Mouse (Mus musculus) MEL (cell line): ENCODE measurements around the gene Rpl26. TPM values are rescaled to one million over a fixed set of nuclear protein-coding genes. Genes with fewer than 3 reads are reported as not detected.

Source experiments
- DNase-seq: peaks from one replicate; pipeline ENCODE4 v3.0.0; 2011; ENCODE audit warnings: low read depth, low spot score
- H3K27ac ChIP-seq: 2 replicates; pipeline ENCODE4 v1.5.1; 2012; ENCODE audit warnings: low read depth, mild to moderate bottlenecking, control low read depth, low read length, moderate library complexity; ENCODE audit not compliant: control insufficient read depth
- H3K27me3 ChIP-seq, 2 experiments: fragments of 150-350 bp in 1 of 2; sonication (generic) in 1 of 2; 2 replicates each; pipeline ENCODE4 v1.6.1; 2012; ENCODE audit warnings: low read length in 2 of 2, mild to moderate bottlenecking in 2 of 2, improper control_type of control experiment in 1 of 2, moderate library complexity in 1 of 2; ENCODE audit not compliant: insufficient read depth in 2 of 2, control insufficient read depth in 1 of 2
- H3K36me3 ChIP-seq, 2 experiments: 2 replicates each; pipeline ENCODE4 v1.6.1; 2012 to 2014; ENCODE audit warnings: low read length in 2 of 2, improper control_type of control experiment in 1 of 2, inconsistent platforms in 1 of 2, mild to moderate bottlenecking in 1 of 2; ENCODE audit not compliant: insufficient read depth in 2 of 2, control insufficient read depth in 1 of 2
- H3K4me1 ChIP-seq, 2 experiments: fragments of 150-350 bp in 1 of 2; sonication (generic) in 1 of 2; 2 replicates each; pipeline ENCODE4 v1.6.1; 2012; ENCODE audit warnings: low read length in 2 of 2, improper control_type of control experiment in 1 of 2, mild to moderate bottlenecking in 1 of 2; ENCODE audit not compliant: insufficient read depth in 2 of 2, control insufficient read depth in 1 of 2
- H3K4me3 ChIP-seq, 2 experiments: fragments of 150-350 bp in 1 of 2; sonication (generic) in 1 of 2; 2 replicates each; pipeline ENCODE4 v1.5.1; 2012; ENCODE audit warnings: low read depth in 2 of 2, low read length in 2 of 2, mild to moderate bottlenecking in 2 of 2, moderate library complexity in 2 of 2, control low read depth in 1 of 2, improper control_type of control experiment in 1 of 2; ENCODE audit not compliant: control insufficient read depth in 1 of 2, insufficient read depth in 1 of 2
- H3K79me2 ChIP-seq: 2 replicates; pipeline ENCODE4 v1.6.1; 2012; ENCODE audit warnings: mild to moderate bottlenecking, low read length, moderate library complexity; ENCODE audit not compliant: control insufficient read depth, poor library complexity, insufficient read depth
- H3K9ac ChIP-seq: 2 replicates; pipeline ENCODE4 v1.6.1; 2012; ENCODE audit warnings: low read depth, mild to moderate bottlenecking, control low read depth, low read length, moderate library complexity; ENCODE audit not compliant: control insufficient read depth, poor library complexity, severe bottlenecking
- H3K9me3 ChIP-seq: fragments of 150-350 bp; sonication (generic); replicated peaks from 2 replicates; pipeline ENCODE4 v1.6.1; 2012; ENCODE audit warnings: mild to moderate bottlenecking, low read length, improper control_type of control experiment, moderate library complexity; ENCODE audit not compliant: insufficient read depth
- BHLHE40 ChIP-seq: IDR thresholded peaks from 2 replicates; pipeline ENCODE4 v1.6.1; 2012; ENCODE audit warnings: low read depth, mild to moderate bottlenecking, inconsistent platforms, low read length, improper control_type of control experiment, borderline replicate concordance
- CHD1 ChIP-seq: IDR thresholded peaks from 2 replicates; pipeline ENCODE4 v1.6.1; 2012; ENCODE audit warnings: low read depth, mild to moderate bottlenecking, inconsistent platforms, low read length, improper control_type of control experiment
- CHD2 ChIP-seq: IDR thresholded peaks from 2 replicates; pipeline ENCODE4 v1.6.1; 2011; ENCODE audit warnings: low read length, improper control_type of control experiment
- CTCF ChIP-seq, 3 experiments: IDR thresholded peaks in 2 of 3; conservative IDR thresholded peaks in 1 of 3; 2 replicates each; pipeline ENCODE4 v1.5.1; 2011 to 2012; ENCODE audit warnings: low read length in 3 of 3, low read depth in 2 of 3, mild to moderate bottlenecking in 2 of 3, improper control_type of control experiment in 1 of 3, inconsistent platforms in 1 of 3, mixed read lengths in 1 of 3, moderate library complexity in 1 of 3; ENCODE audit not compliant: control insufficient read depth in 1 of 3, insufficient read depth in 1 of 3, poor library complexity in 1 of 3, severe bottlenecking in 1 of 3
- E2F4 ChIP-seq: IDR thresholded peaks from 2 replicates; pipeline ENCODE4 v1.6.1; 2011; ENCODE audit warnings: low read depth, low read length, improper control_type of control experiment, borderline replicate concordance
- ELF1 ChIP-seq: IDR thresholded peaks from 2 replicates; pipeline ENCODE4 v1.6.1; 2014; ENCODE audit warnings: low read depth, mild to moderate bottlenecking, inconsistent platforms, low read length, improper control_type of control experiment, moderate library complexity
- EP300 ChIP-seq, 2 experiments: IDR thresholded peaks; 2 replicates each; pipeline ENCODE4 v1.6.1; 2011; ENCODE audit warnings: improper control_type of control experiment in 2 of 2, low read length in 2 of 2, low read depth in 1 of 2, mild to moderate bottlenecking in 1 of 2
- ETS1 ChIP-seq: IDR thresholded peaks from 2 replicates; pipeline ENCODE4 v1.6.1; 2012; ENCODE audit warnings: low read depth, mild to moderate bottlenecking, inconsistent platforms, low read length, improper control_type of control experiment, moderate library complexity
- GABPA ChIP-seq: IDR thresholded peaks from 2 replicates; pipeline ENCODE4 v1.6.1; 2012; ENCODE audit warnings: low read depth, mild to moderate bottlenecking, inconsistent platforms, low read length, improper control_type of control experiment, moderate library complexity
- GATA1 ChIP-seq: IDR thresholded peaks from 2 replicates; pipeline ENCODE4 v1.6.1; 2011; ENCODE audit warnings: low read depth, low read length, improper control_type of control experiment
- HCFC1 ChIP-seq: IDR thresholded peaks from 2 replicates; pipeline ENCODE4 v1.6.1; 2012; ENCODE audit warnings: low read depth, mild to moderate bottlenecking, inconsistent platforms, low read length, improper control_type of control experiment, moderate library complexity
- JUND ChIP-seq: IDR thresholded peaks from 2 replicates; pipeline ENCODE4 v1.6.1; 2011; ENCODE audit warnings: low read depth, mild to moderate bottlenecking, improper control_type of control experiment, low read length
- KAT2A ChIP-seq: conservative IDR thresholded peaks from 2 replicates; pipeline ENCODE4 v1.6.1; 2012; ENCODE audit warnings: low read depth, low read length, improper control_type of control experiment, inconsistent platforms
- MAFK ChIP-seq: IDR thresholded peaks from 2 replicates; pipeline ENCODE4 v1.6.1; 2011; ENCODE audit warnings: low read depth, mild to moderate bottlenecking, low read length, improper control_type of control experiment, borderline replicate concordance
- MAZ ChIP-seq: IDR thresholded peaks from 2 replicates; pipeline ENCODE4 v1.6.1; 2012; ENCODE audit warnings: low read depth, mild to moderate bottlenecking, inconsistent platforms, low read length, improper control_type of control experiment
- MXI1 ChIP-seq: IDR thresholded peaks from 2 replicates; pipeline ENCODE4 v1.6.1; 2011; ENCODE audit warnings: mild to moderate bottlenecking, low read depth, low read length, improper control_type of control experiment
- MYB ChIP-seq: IDR thresholded peaks from 2 replicates; pipeline ENCODE4 v1.6.1; 2011; ENCODE audit warnings: mild to moderate bottlenecking, low read depth, low read length, improper control_type of control experiment
- MYC ChIP-seq: IDR thresholded peaks from 2 replicates; pipeline ENCODE4 v1.6.1; 2011; ENCODE audit warnings: low read depth, mild to moderate bottlenecking, low read length, improper control_type of control experiment, moderate library complexity
- NELFE ChIP-seq: IDR thresholded peaks from 2 replicates; pipeline ENCODE4 v1.6.1; 2011; ENCODE audit warnings: low read depth, low read length, improper control_type of control experiment
- POLR2AphosphoS2 ChIP-seq: IDR thresholded peaks from 2 replicates; pipeline ENCODE4 v1.6.1; 2011; ENCODE audit warnings: low read length, improper control_type of control experiment
- POLR2AphosphoS5 ChIP-seq: IDR thresholded peaks from 2 replicates; pipeline ENCODE4 v1.6.1; 2012; ENCODE audit warnings: low read depth, borderline replicate concordance, mild to moderate bottlenecking, inconsistent platforms, low read length, moderate library complexity, mixed read lengths
- RAD21 ChIP-seq: IDR thresholded peaks from 2 replicates; pipeline ENCODE4 v1.6.1; 2011; ENCODE audit warnings: mild to moderate bottlenecking, low read depth, low read length, improper control_type of control experiment
- RCOR1 ChIP-seq: IDR thresholded peaks from 2 replicates; pipeline ENCODE4 v1.6.1; 2012; ENCODE audit warnings: low read depth, mild to moderate bottlenecking, inconsistent platforms, low read length, improper control_type of control experiment
- SIN3A ChIP-seq: IDR thresholded peaks from 2 replicates; pipeline ENCODE4 v1.6.1; 2012; ENCODE audit warnings: low read length, improper control_type of control experiment, inconsistent platforms
- SMC3 ChIP-seq: IDR thresholded peaks from 2 replicates; pipeline ENCODE4 v1.6.1; 2011; ENCODE audit warnings: low read depth, low read length, improper control_type of control experiment
- TAL1 ChIP-seq: IDR thresholded peaks from 2 replicates; pipeline ENCODE4 v1.6.1; 2012; ENCODE audit warnings: mild to moderate bottlenecking, inconsistent platforms, low read length, moderate library complexity, mixed read lengths
- TBP ChIP-seq: IDR thresholded peaks from 2 replicates; pipeline ENCODE4 v1.8.0; 2011; ENCODE audit warnings: low read depth, low read length, improper control_type of control experiment
- TCF12 ChIP-seq: IDR thresholded peaks from 2 replicates; pipeline ENCODE4 v1.6.1; 2014; ENCODE audit warnings: low read depth, mild to moderate bottlenecking, inconsistent platforms, low read length, improper control_type of control experiment, moderate library complexity
- UBTF ChIP-seq: IDR thresholded peaks from 2 replicates; pipeline ENCODE4 v1.6.1; 2012; ENCODE audit warnings: low read depth, mild to moderate bottlenecking, inconsistent platforms, low read length, improper control_type of control experiment, moderate library complexity, borderline replicate concordance; ENCODE audit not compliant: insufficient read depth
- USF1 ChIP-seq: IDR thresholded peaks from 2 replicates; pipeline ENCODE4 v1.6.1; 2014; ENCODE audit warnings: low read depth, mild to moderate bottlenecking, inconsistent platforms, low read length, improper control_type of control experiment, moderate library complexity
- USF2 ChIP-seq, 2 experiments: IDR thresholded peaks; 2 replicates each; pipeline ENCODE4 v1.6.1; 2011 to 2012; ENCODE audit warnings: improper control_type of control experiment in 2 of 2, low read length in 2 of 2, borderline replicate concordance in 1 of 2, inconsistent platforms in 1 of 2, low read depth in 1 of 2, mild to moderate bottlenecking in 1 of 2; ENCODE audit not compliant: insufficient read depth in 1 of 2
- ZC3H11A ChIP-seq: IDR thresholded peaks from 2 replicates; pipeline ENCODE4 v1.6.1; 2012; ENCODE audit warnings: low read depth, mild to moderate bottlenecking, inconsistent platforms, low read length, improper control_type of control experiment
- ZKSCAN1 ChIP-seq: IDR thresholded peaks from 2 replicates; pipeline ENCODE4 v1.6.1; 2012; ENCODE audit warnings: low read depth, mild to moderate bottlenecking, inconsistent platforms, low read length, improper control_type of control experiment, moderate library complexity
- ZMIZ1 ChIP-seq: IDR thresholded peaks from 2 replicates; pipeline ENCODE4 v1.6.1; 2012; ENCODE audit warnings: low read depth, mild to moderate bottlenecking, inconsistent platforms, low read length, improper control_type of control experiment, moderate library complexity
- ZNF384 ChIP-seq: IDR thresholded peaks from 2 replicates; pipeline ENCODE4 v1.6.1; 2012; ENCODE audit warnings: low read depth, mild to moderate bottlenecking, inconsistent platforms, low read length, improper control_type of control experiment
- polyA plus RNA-seq, 2 experiments: library from polyadenylated mRNA; stranded (reverse) in 1 of 2; unstranded in 1 of 2; fragments of >175 nt in 1 of 2; fragments of >200 nt in 1 of 2; gene quantifications; 2 replicates each; pipeline versions ENCODE4 v1.2.1 to v1.2.4; 2012; ENCODE audit warnings: low replicate concordance in 2 of 2, low read depth in 1 of 2; ENCODE audit not compliant: insufficient read length in 2 of 2, insufficient read depth in 1 of 2, missing spikeins in 1 of 2
- total RNA-seq: library from RNA; depleted of rRNA; stranded (reverse); fragments of 300-350 nt; gene quantifications from 2 replicates; pipeline ENCODE4 v1.2.3, GENCODE M21; 2012; rRNA removed

The Rpl26 gene
- total RNA-seq: 5,179 and 5,512 TPM in 2 replicates
- 1,000 to 10,000 TPM in 1 of 2 experiments, not detected in 1; 3,167 TPM for polyA plus RNA-seq

DNA sequence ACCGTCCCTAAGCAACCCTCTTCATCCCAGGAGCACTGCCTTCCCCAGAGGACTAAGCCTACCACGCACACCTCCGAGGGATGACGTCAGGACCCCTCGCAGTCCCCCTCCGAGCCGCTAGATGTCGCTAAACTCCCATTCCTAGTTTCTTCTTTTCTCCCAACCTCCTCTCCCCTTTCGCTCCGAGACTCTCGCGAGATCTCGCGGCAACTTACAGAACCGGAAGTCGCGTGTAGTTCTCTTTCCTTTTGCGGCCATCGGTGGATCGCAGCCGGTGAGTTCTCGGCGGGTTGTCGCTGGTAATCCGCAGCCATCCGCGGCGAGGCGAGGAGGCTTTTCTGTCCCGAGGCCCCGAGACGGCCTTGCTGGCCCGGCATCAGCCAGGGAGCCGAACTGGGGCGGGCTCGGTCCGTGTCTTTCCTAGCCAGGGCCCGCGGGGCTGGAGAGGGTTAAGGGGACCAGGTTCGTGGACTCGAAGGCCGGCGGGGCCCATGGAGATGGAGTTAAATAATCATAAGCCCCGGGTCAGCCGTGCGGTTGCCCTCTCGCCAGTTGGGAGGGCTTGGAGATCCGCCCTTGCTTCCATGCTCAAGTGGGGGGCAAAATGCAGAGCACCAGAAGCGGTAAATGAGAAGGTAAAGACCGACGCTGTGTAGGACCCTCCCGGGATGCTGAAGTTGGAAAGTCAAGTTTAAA, at the start of gene Rpl26:
Rpl26 (plus strand) TSS at position 233 of the 696 bp plus-strand sequence.
- H3K79me2 ChIP-seq: peaks cover 22% of the 10 kb centered on the region
- peaks cover 25 to 51% of the 10 kb centered on the region in 2 experiments for H3K36me3 ChIP-seq
- H3K9ac ChIP-seq: peak within 1 kb of the TSS; percentile 92
- no peaks in the 10 kb centered on the region for H3K9me3 ChIP-seq
- peak within 1 kb of the TSS; percentile 81 for H3K27ac ChIP-seq
- peak within 1 kb of the TSS; percentile 84 to 88 for H3K4me3 ChIP-seq
- H3K4me1 ChIP-seq: peaks cover 3 to 51% of the 10 kb centered on the region in 2 experiments; a peak in 2 of 4 replicates
- H3K27me3 ChIP-seq: no peaks in the 10 kb centered on the region
- peak; percentile 100 for DNase-seq
- peak; percentile 96 for TF ChIP-seq POLR2AphosphoS2
- no peak for TF ChIP-seq TAL1
- TF ChIP-seq NELFE: peak; percentile 98
- TF ChIP-seq ZKSCAN1: no peak
- TF ChIP-seq RCOR1: no peak; the same call in 1 of the 2 replicates
- no peak for TF ChIP-seq E2F4
- peak; percentile 51; the same call in 1 of the 2 replicates for TF ChIP-seq MAZ
- TF ChIP-seq ELF1: peak; percentile 98
- peak; percentile 99 for TF ChIP-seq TBP
- no peak; the same call in 1 of the 2 replicates for TF ChIP-seq SMC3
- no peak for TF ChIP-seq GATA1
- no peak; the same call in 1 of the 2 replicates for TF ChIP-seq CHD1
- TF ChIP-seq ETS1: peak; percentile 83
- peak; percentile 98 for TF ChIP-seq TCF12
- peak; percentile 2; the same call in 1 of the 2 replicates for TF ChIP-seq RAD21
- TF ChIP-seq ZMIZ1: peak; percentile 90; the same call in 1 of the 2 replicates
- no peak; the same call in 1 of the 2 replicates for TF ChIP-seq USF1
- peak; percentile 92 for TF ChIP-seq MXI1
- TF ChIP-seq MAFK: no peak
- peak; percentile 94 to 98 (median 98) for TF ChIP-seq CTCF (IDR thresholded peaks at IDR 0.05 in 2 of 3, conservative IDR thresholded peaks at IDR 0.05 in 1 of 3; ENCODE audit: control insufficient read depth in 1 of 3, insufficient read depth in 1 of 3, low read depth in 2 of 3, low read length in 3 of 3, poor library complexity in 1 of 3, severe bottlenecking in 1 of 3)
- peak; percentile 74; the same call in 1 of the 2 replicates for TF ChIP-seq JUND
- TF ChIP-seq USF2 (IDR thresholded peaks at IDR 0.05; ENCODE audit: borderline replicate concordance in 1 of 2, insufficient read depth in 1 of 2, low read depth in 1 of 2, low read length in 2 of 2): no peak
- peak; percentile 86; the same call in 1 of the 2 replicates for TF ChIP-seq GABPA
- TF ChIP-seq EP300 (IDR thresholded peaks at IDR 0.05; ENCODE audit: low read depth in 1 of 2, low read length in 2 of 2): no peak; a peak in 1 of 4 replicates
- no peak for TF ChIP-seq POLR2AphosphoS5
- TF ChIP-seq BHLHE40: peak; percentile 41; the same call in 1 of the 2 replicates
- no peak for TF ChIP-seq ZC3H11A
- TF ChIP-seq CHD2: peak; percentile 100
- TF ChIP-seq SIN3A: peak; percentile 92
- no peak for TF ChIP-seq MYB
- peak; percentile 80; the same call in 1 of the 2 replicates for TF ChIP-seq MYC
- TF ChIP-seq ZNF384: no peak
- no peak for TF ChIP-seq UBTF
- peak; percentile 89 for TF ChIP-seq KAT2A
- peak; percentile 96 for TF ChIP-seq HCFC1
